Mouse (Mus musculus) kidney, adult 2 months (tissue): ENCODE results near the gene Ppfia3.

Experiments
- CTCF ChIP-seq: fragments of 200-500 bp; conservative IDR thresholded peaks from 2 replicates; pipeline ENCODE4 v1.5.1; 2011; ENCODE audit warnings: low read depth, mild to moderate bottlenecking, control low read depth, low read length, moderate library complexity, mixed read lengths; ENCODE audit not compliant: insufficient read depth, insufficient read length
- POLR2A ChIP-seq: fragments of 200-500 bp; IDR thresholded peaks from one replicate; pipeline ENCODE4 v1.6.1; 2011; ENCODE audit warnings: low read depth, low read length, control low read depth

- TF ChIP-seq CTCF (no peak), POLR2A (no peak)
Observed at GRCm38 (mm10) chr7:45313495-45313894, 53.3 kb downstream of the Ppfia3 start.
